Mouse (Mus musculus): ENCODE results near the gene Caml.

GRCm38 (mm10) chr13:55593254-55593747 lies 29.5 kb upstream of the Caml start:
- no peak for TF ChIP-seq SMC3 (IDR thresholded peaks at IDR 0.05; ENCODE audit: low read depth, low read length)
- no peak for TF ChIP-seq CTCF (conservative IDR thresholded peaks at IDR 0.05 in 1 of 2, IDR thresholded peaks at IDR 0.05 in 1 of 2; ENCODE audit: low read depth in 2 of 2, low read length in 2 of 2)
- TF ChIP-seq TBP (conservative IDR thresholded peaks at IDR 0.05; ENCODE audit: low read depth, low read length): no peak
- TF ChIP-seq KAT2A (IDR thresholded peaks at IDR 0.05; ENCODE audit: insufficient replicate concordance, low read length): no peak
- no peak for TF ChIP-seq HCFC1 (IDR thresholded peaks at IDR 0.05; ENCODE audit: low read depth, low read length)
- no peak for TF ChIP-seq JUND (conservative IDR thresholded peaks at IDR 0.05; ENCODE audit: low read depth, low read length)
- no peak for TF ChIP-seq MYC (IDR thresholded peaks at IDR 0.05; ENCODE audit: low read depth, low read length)
